Mouse (Mus musculus) brain, embryonic 14.5 days (tissue): Measurements from ENCODE around the gene Icam5.

Source experiments
- CTCF ChIP-seq: fragments of 200-500 bp; IDR thresholded peaks from 2 replicates; pipeline ENCODE4 v1.5.1; 2012; ENCODE audit warnings: inconsistent platforms, mild to moderate bottlenecking, moderate library complexity, borderline replicate concordance; ENCODE audit not compliant: insufficient read depth, insufficient read length; ENCODE audit errors: extremely low read depth
- POLR2A ChIP-seq: fragments of 200-500 bp; IDR thresholded peaks from 2 replicates; pipeline ENCODE4 v1.6.1; 2012; ENCODE audit warnings: mild to moderate bottlenecking, inconsistent platforms, borderline replicate concordance; ENCODE audit not compliant: poor library complexity, insufficient read depth, insufficient read length, severe bottlenecking; ENCODE audit errors: extremely low read depth

DNA sequence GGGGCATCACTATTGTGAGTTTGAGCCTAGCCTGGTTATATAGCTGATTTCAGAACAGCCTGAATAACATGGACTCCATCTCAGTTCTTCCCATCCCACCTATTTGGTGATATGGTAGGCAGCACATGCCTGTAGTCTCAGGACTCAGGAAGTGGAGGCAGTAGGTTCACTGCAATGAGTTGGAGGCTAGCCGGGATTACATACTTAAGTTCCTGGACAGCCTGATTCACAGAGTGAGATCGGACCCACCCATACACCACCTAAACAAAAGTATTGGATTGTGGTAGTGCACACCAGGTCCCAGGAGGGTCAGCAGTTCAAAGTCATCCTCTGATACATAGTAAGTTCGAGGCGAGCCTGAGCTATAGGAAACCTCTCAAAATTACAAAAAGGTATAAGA lies 40.8 kb downstream of the Icam5 start:
- TF ChIP-seq CTCF, result no peak
- no peak for TF ChIP-seq POLR2A
